Mouse (Mus musculus): Measurements from ENCODE around the gene Lfng. TPM values are rescaled to one million over a fixed set of nuclear protein-coding genes. Genes with fewer than 3 reads are reported as not detected.

The Lfng gene
- polyA plus RNA-seq, 1 experiment, result 1.4 TPM

DNA sequence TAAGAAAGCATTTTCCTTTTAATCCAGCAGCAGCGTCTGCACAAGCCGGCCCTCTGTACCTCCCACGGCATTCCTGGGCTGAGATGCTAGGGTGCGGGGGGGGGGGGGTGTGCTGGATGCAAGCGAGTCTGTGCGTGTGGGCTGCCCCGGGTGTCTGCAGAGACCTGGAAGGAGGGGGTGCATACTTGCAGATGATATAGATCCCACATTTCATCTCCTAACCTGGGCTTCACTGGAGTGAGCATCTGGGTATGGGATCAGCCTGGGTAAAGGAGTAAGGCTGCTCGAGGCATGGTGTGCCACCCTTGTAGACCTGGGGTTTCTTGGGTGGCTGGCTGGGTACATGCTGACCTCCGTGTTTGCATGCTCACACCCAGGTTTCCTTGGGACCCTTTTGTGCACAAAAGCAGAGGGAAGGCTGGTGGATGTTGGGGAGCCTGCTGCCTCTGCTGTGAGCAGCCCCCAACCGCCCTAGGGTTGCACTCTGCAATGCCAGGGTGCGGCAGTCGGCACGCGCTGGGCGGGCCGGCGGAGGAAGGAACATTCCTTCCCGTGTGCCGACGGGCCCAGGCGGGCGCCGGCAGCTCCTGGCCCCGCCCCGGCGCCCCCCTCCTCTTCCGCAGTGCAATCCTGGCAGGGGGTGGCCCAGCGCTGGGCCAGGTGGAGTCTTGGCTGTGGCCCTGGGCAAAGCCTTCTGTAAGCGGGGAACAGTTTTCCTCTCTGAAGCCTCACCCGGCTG is 3.3 kb downstream of the Lfng start:
- Histone ChIP-seq H3K27me3 (ENCODE audit: control insufficient read depth, insufficient read depth, low read length) (no peaks in the 10 kb centered on the region; the same call in none of the 2 replicates), H3K4me1 (ENCODE audit: control insufficient read depth, insufficient read depth, low read length) (peaks cover 25% of the 10 kb centered on the region), H3K4me3 (ENCODE audit: control insufficient read depth, low read depth, low read length) (no peak overlapping the region), H3K27ac (ENCODE audit: control insufficient read depth, insufficient read depth, low read depth, low read length) (no peak overlapping the region; the same call in 1 of the 2 replicates), H3K36me3 (ENCODE audit: control insufficient read depth, insufficient read depth, low read length) (no peaks in the 10 kb centered on the region)
- TF ChIP-seq POLR2A (IDR thresholded peaks at IDR 0.05; ENCODE audit: control insufficient read depth, low read depth, low read length) (no peak), CTCF (IDR thresholded peaks at IDR 0.05; ENCODE audit: control insufficient read depth, insufficient read depth, insufficient replicate concordance, low read depth, low read length) (no peak)

DNA sequence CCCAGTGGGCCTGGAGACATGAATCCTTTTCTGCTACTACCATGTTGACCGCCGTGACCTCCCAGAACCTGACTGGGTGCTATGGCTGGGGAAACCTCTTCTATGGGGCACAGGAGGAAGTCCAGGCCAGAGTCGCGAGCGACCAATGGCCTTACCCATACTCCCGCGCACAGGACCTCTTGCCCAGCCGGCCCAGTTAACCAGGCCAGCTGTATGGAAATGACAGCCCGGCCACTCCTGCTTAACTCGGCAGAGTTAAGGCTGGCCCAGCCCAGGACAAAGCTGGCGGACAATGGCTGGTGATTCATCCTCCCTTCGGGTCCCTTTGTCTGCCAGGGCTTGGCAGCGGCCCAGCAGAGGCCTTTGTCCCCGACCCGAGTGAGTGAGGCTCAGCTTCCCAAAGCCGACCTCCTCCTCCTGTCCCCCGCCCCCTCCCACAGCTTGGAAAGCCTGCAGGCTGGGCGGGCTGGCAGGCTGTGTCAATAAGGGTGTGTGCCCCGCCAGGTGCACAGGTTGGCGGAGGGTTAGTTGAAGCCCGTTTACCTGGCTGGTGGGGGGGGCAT is 4.0 kb downstream of the Lfng start:
- Histone ChIP-seq H3K36me3 (ENCODE audit: control insufficient read depth, insufficient read depth, low read length) (no peaks in the 10 kb centered on the region), H3K4me1 (ENCODE audit: control insufficient read depth, insufficient read depth, low read length) (peaks cover 25% of the 10 kb centered on the region), H3K4me3 (ENCODE audit: control insufficient read depth, low read depth, low read length) (no peak overlapping the region), H3K27me3 (ENCODE audit: control insufficient read depth, insufficient read depth, low read length) (no peaks in the 10 kb centered on the region; the same call in none of the 2 replicates), H3K27ac (ENCODE audit: control insufficient read depth, insufficient read depth, low read depth, low read length) (no peak overlapping the region)
- no peak for TF ChIP-seq POLR2A (IDR thresholded peaks at IDR 0.05; ENCODE audit: control insufficient read depth, low read depth, low read length)

GRCm38 (mm10) chr5:140611611-140612185 is 4.6 kb downstream of the Lfng start:
- Histone ChIP-seq H3K27me3 (ENCODE audit: control insufficient read depth, insufficient read depth, low read length) (no peaks in the 10 kb centered on the region; the same call in none of the 2 replicates), H3K4me3 (ENCODE audit: control insufficient read depth, low read depth, low read length) (no peak overlapping the region), H3K36me3 (ENCODE audit: control insufficient read depth, insufficient read depth, low read length) (no peaks in the 10 kb centered on the region), H3K27ac (ENCODE audit: control insufficient read depth, insufficient read depth, low read depth, low read length) (no peak overlapping the region), H3K4me1 (ENCODE audit: control insufficient read depth, insufficient read depth, low read length) (peaks cover 21% of the 10 kb centered on the region)
- TF ChIP-seq POLR2A (IDR thresholded peaks at IDR 0.05; ENCODE audit: control insufficient read depth, low read depth, low read length), result no peak
- TF ChIP-seq CTCF (IDR thresholded peaks at IDR 0.05; ENCODE audit: control insufficient read depth, insufficient read depth, insufficient replicate concordance, low read depth, low read length), result no peak

- TF ChIP-seq POLR2A (IDR thresholded peaks at IDR 0.05; ENCODE audit: control insufficient read depth, low read depth, low read length) (no peak), CTCF (IDR thresholded peaks at IDR 0.05; ENCODE audit: control insufficient read depth, insufficient read depth, insufficient replicate concordance, low read depth, low read length) (no peak)
- Histone ChIP-seq H3K27me3 (ENCODE audit: control insufficient read depth, insufficient read depth, low read length) (no peaks in the 10 kb centered on the region; the same call in none of the 2 replicates), H3K27ac (ENCODE audit: control insufficient read depth, insufficient read depth, low read depth, low read length) (no peak overlapping the region), H3K36me3 (ENCODE audit: control insufficient read depth, insufficient read depth, low read length) (no peaks in the 10 kb centered on the region), H3K4me1 (ENCODE audit: control insufficient read depth, insufficient read depth, low read length) (peaks cover 16% of the 10 kb centered on the region), H3K4me3 (ENCODE audit: control insufficient read depth, low read depth, low read length) (no peak overlapping the region)
Observed at GRCm38 (mm10) chr5:140612191-140612590, 5.1 kb downstream of the Lfng start.

DNA sequence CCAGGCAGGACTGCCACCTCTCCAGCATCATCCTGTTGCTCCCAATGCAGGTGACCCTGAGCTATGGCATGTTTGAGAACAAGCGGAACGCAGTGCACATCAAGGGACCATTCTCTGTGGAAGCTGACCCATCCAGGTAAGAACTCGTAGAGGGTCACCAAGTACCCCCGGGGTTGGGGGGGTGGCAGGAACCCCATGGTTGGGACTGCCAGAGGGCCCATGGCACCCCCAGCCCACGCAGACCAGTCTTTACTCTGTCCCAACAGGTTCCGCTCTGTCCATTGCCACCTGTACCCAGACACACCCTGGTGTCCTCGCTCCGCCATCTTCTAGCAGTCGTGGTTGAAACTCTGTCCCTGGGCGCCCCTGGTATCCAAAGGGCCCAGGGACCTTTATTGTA is 7.0 kb downstream of the Lfng start:
- Histone ChIP-seq H3K27ac (ENCODE audit: control insufficient read depth, insufficient read depth, low read depth, low read length) (no peak overlapping the region), H3K27me3 (ENCODE audit: control insufficient read depth, insufficient read depth, low read length) (no peaks in the 10 kb centered on the region), H3K36me3 (ENCODE audit: control insufficient read depth, insufficient read depth, low read length) (no peaks in the 10 kb centered on the region), H3K4me3 (ENCODE audit: control insufficient read depth, low read depth, low read length) (no peak overlapping the region), H3K4me1 (ENCODE audit: control insufficient read depth, insufficient read depth, low read length) (peaks cover 6% of the 10 kb centered on the region; the same call in 1 of the 2 replicates)
- TF ChIP-seq CTCF (IDR thresholded peaks at IDR 0.05; ENCODE audit: control insufficient read depth, insufficient read depth, insufficient replicate concordance, low read depth, low read length), result no peak

DNA sequence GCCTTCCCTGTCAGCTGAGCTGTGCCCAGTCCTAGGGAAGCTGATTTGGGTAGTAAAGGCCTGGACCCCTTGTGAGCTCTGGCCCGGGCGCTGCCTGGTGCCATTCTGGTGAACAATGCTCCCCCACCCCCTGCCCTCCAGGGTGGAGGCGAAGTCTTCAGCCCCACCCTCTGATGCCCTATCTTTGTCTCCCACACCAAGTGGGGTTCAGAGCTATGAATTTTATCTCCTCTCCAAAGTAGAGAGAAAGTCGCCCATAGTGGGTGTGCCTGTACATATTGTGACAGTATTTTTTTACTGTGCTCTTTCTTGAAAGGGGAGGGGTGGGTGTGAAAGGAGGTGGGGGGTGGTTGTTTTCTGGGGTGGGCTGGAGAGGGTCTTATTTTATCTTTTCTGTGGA is 7.7 kb downstream of the Lfng start:
- Histone ChIP-seq H3K4me1 (ENCODE audit: control insufficient read depth, insufficient read depth, low read length) (peaks cover 6% of the 10 kb centered on the region; the same call in 1 of the 2 replicates), H3K27ac (ENCODE audit: control insufficient read depth, insufficient read depth, low read depth, low read length) (no peak overlapping the region), H3K27me3 (ENCODE audit: control insufficient read depth, insufficient read depth, low read length) (no peaks in the 10 kb centered on the region), H3K4me3 (ENCODE audit: control insufficient read depth, low read depth, low read length) (no peak overlapping the region), H3K36me3 (ENCODE audit: control insufficient read depth, insufficient read depth, low read length) (no peaks in the 10 kb centered on the region)
- no peak for TF ChIP-seq CTCF (IDR thresholded peaks at IDR 0.05; ENCODE audit: control insufficient read depth, insufficient read depth, insufficient replicate concordance, low read depth, low read length)
- TF ChIP-seq POLR2A (IDR thresholded peaks at IDR 0.05; ENCODE audit: control insufficient read depth, low read depth, low read length), result no peak

- H3K36me3 ChIP-seq (ENCODE audit: control insufficient read depth, insufficient read depth, low read length), result no peaks in the 10 kb centered on the region
- TF ChIP-seq POLR2A (IDR thresholded peaks at IDR 0.05; ENCODE audit: control insufficient read depth, low read depth, low read length), result no peak
- no peak for TF ChIP-seq CTCF (IDR thresholded peaks at IDR 0.05; ENCODE audit: control insufficient read depth, insufficient read depth, insufficient replicate concordance, low read depth, low read length)
- H3K27ac ChIP-seq (ENCODE audit: control insufficient read depth, insufficient read depth, low read depth, low read length), result no peak overlapping the region
Observed at GRCm38 (mm10) chr5:140615321-140616109, 8.4 kb downstream of the Lfng start.

More at GRCm38 (mm10) chr5:140615321-140616109, 8.4 kb downstream of the Lfng start:
- Histone ChIP-seq H3K27me3 (ENCODE audit: control insufficient read depth, insufficient read depth, low read length) (no peaks in the 10 kb centered on the region), H3K4me1 (ENCODE audit: control insufficient read depth, insufficient read depth, low read length) (peaks cover 6% of the 10 kb centered on the region; the same call in 1 of the 2 replicates), H3K4me3 (ENCODE audit: control insufficient read depth, low read depth, low read length) (no peak overlapping the region)
